In genomic region chr3:130879463-130879862, GRCm38 (mm10) we compare ENCODE assay signal across 19 mouse cellular contexts.
DNase-seq lines count a peak whose midpoint lies in the region; ATAC-seq and TF ChIP-seq lines count a peak whose summit lies in the region.
"Had no signal": no experiment of that assay in that cellular context is flagged by ENCODE, and none has a peak within 500 bp of the region (broad histone marks: within the 10 kb centered on the region; RNA-seq: fewer than 3 reads in every experiment).

No protein-coding gene starts in this region.

- H3K36me3 ChIP-seq in heart, embryonic 15.5 days = no peaks in the 10 kb centered on the region
- no peaks in the 10 kb centered on the region for H3K36me3 ChIP-seq in lung, postnatal 0 days (ENCODE audit: insufficient read depth, low read length)
- no peaks in the 10 kb centered on the region for H3K36me3 ChIP-seq in stomach, embryonic 16.5 days (ENCODE audit: control insufficient read depth, insufficient read depth, low read length)
- no peaks in the 10 kb centered on the region for H3K36me3 ChIP-seq in hindbrain, embryonic 13.5 days
- H3K36me3 ChIP-seq: hindbrain, embryonic 10.5 days; limb, embryonic 15.5 days; lung, embryonic 15.5 days had no signal

- no peak for TF ChIP-seq CTCF in lung, postnatal 0 days (IDR thresholded peaks at IDR 0.05)
- TF ChIP-seq CTCF in lung, adult 2 months (IDR thresholded peaks at IDR 0.05; ENCODE audit: insufficient read depth, low read length) = no peak

- peak overlapping the region; percentile 47 for H3K4me2 ChIP-seq in heart, embryonic 15.5 days
- H3K4me2 ChIP-seq in lung, postnatal 0 days (replicated peaks; ENCODE audit: low read depth, low read length) = no peak overlapping the region
- H3K4me2 ChIP-seq in stomach, embryonic 16.5 days (ENCODE audit: low read depth, low read length) = no peak overlapping the region
- no peak overlapping the region for H3K4me2 ChIP-seq in hindbrain, embryonic 13.5 days
- H3K4me2 ChIP-seq: limb, embryonic 15.5 days; lung, embryonic 15.5 days had no signal

- 15% methylated on average over 8 of the region's 8 CpGs for WGBS in heart, embryonic 15.5 days
- WGBS in lung, postnatal 0 days = 20% methylated on average over 8 of the region's 8 CpGs
- WGBS in lung, adult 2 months = 29% methylated on average over 8 of the region's 8 CpGs
- WGBS in stomach, embryonic 16.5 days = 26% methylated on average over 8 of the region's 8 CpGs
- 78% methylated on average over 8 of the region's 8 CpGs for WGBS in hindbrain, embryonic 13.5 days

- H3K9ac ChIP-seq in heart, embryonic 15.5 days = 0 out of 2 replicates have a peak overlapping the region, but pooled peaks have one; percentile 7
- no peak overlapping the region for H3K9ac ChIP-seq in lung, postnatal 0 days (replicated peaks; ENCODE audit: low read depth)
- H3K9ac ChIP-seq in stomach, embryonic 16.5 days (ENCODE audit: low read length) = no peak overlapping the region
- H3K9ac ChIP-seq in hindbrain, embryonic 13.5 days = no peak overlapping the region
- H3K9ac ChIP-seq: limb, embryonic 15.5 days; lung, embryonic 15.5 days had no signal

- no peaks in the 10 kb centered on the region for H3K9me3 ChIP-seq in heart, embryonic 15.5 days (replicated peaks)
- H3K9me3 ChIP-seq in lung, postnatal 0 days (ENCODE audit: low read length) = no peaks in the 10 kb centered on the region
- H3K9me3 ChIP-seq in stomach, embryonic 16.5 days (replicated peaks; ENCODE audit: control insufficient read depth, low read length) = no peaks in the 10 kb centered on the region
- H3K9me3 ChIP-seq in hindbrain, embryonic 13.5 days = no peaks in the 10 kb centered on the region
- H3K9me3 ChIP-seq: hindbrain, embryonic 10.5 days; limb, embryonic 15.5 days; lung, embryonic 15.5 days; megakaryocyte, embryonic 14.5 days had no signal

- H3K4me1 ChIP-seq in heart, embryonic 15.5 days (replicated peaks) = peaks cover 12% of the 10 kb centered on the region
- no peaks in the 10 kb centered on the region for H3K4me1 ChIP-seq in lung, postnatal 0 days (ENCODE audit: insufficient read depth, low read depth, low read length)
- 0 out of 2 replicates have a peak, but pooled peaks cover 2% of the 10 kb centered on the region for H3K4me1 ChIP-seq in lung, adult 2 months (ENCODE audit: control insufficient read depth, insufficient read depth, low read length)
- no peaks in the 10 kb centered on the region for H3K4me1 ChIP-seq in stomach, embryonic 16.5 days (ENCODE audit: control insufficient read depth, insufficient read depth, low read length)
- H3K4me1 ChIP-seq in hindbrain, embryonic 13.5 days (replicated peaks) = no peaks in the 10 kb centered on the region
- H3K4me1 ChIP-seq: limb, embryonic 15.5 days; megakaryocyte, embryonic 14.5 days had no signal

- no peaks in the 10 kb centered on the region for H3K27me3 ChIP-seq in heart, embryonic 15.5 days
- H3K27me3 ChIP-seq in lung, postnatal 0 days (replicated peaks; ENCODE audit: insufficient read depth, low read length) = no peaks in the 10 kb centered on the region
- no peaks in the 10 kb centered on the region for H3K27me3 ChIP-seq in stomach, embryonic 16.5 days (ENCODE audit: control insufficient read depth, insufficient read depth, low read length)
- no peaks in the 10 kb centered on the region for H3K27me3 ChIP-seq in hindbrain, embryonic 13.5 days
- H3K27me3 ChIP-seq: CH12.LX; limb, embryonic 15.5 days; lung, embryonic 15.5 days had no signal

- H3K27ac ChIP-seq in heart, embryonic 15.5 days = no peak overlapping the region
- no peak overlapping the region for H3K27ac ChIP-seq in lung, postnatal 0 days (ENCODE audit: low read length)
- no peak overlapping the region for H3K27ac ChIP-seq in stomach, embryonic 16.5 days (ENCODE audit: low read length)
- no peak overlapping the region for H3K27ac ChIP-seq in hindbrain, embryonic 13.5 days
- H3K27ac ChIP-seq: hindbrain, embryonic 10.5 days; limb, embryonic 15.5 days; lung, embryonic 15.5 days had no signal

- ATAC-seq in heart, embryonic 15.5 days (replicated peaks; ENCODE audit: insufficient number of reproducible peaks, insufficient read depth, low FRiP score, low read depth) = no peak
- ATAC-seq in lung, postnatal 0 days = peak; percentile 69
- ATAC-seq in stomach, embryonic 16.5 days (ENCODE audit: insufficient read depth, low FRiP score) = 0 out of 2 replicates have a peak, but pooled peaks have one; percentile 40
- ATAC-seq in hindbrain, embryonic 13.5 days (ENCODE audit: low FRiP score) = no peak
- ATAC-seq: inflammation-experienced regulatory T-cells, adult 6 months had no signal

- DNase-seq in heart, postnatal 4 days = no peak
- peak; percentile 49 for DNase-seq in lung, postnatal 0 days (ENCODE audit: low spot score)
- DNase-seq in lung, adult 2 months = no peak
- peak; percentile 72 for DNase-seq in adipocyte (ENCODE audit: low spot score)
- DNase-seq: adrenal gland, postnatal 25 days; cerebellum, adult 18-20 months; cerebellum, postnatal 36 days; layer of hippocampus, postnatal 36 days; right cerebral cortex, adult 18-20 months; thymus, postnatal 14 days had no signal

- H3K4me3 ChIP-seq in heart, embryonic 15.5 days = 0 out of 2 replicates have a peak overlapping the region, but pooled peaks have one; percentile 7
- no peak overlapping the region for H3K4me3 ChIP-seq in lung, postnatal 0 days (ENCODE audit: low read depth, low read length)
- H3K4me3 ChIP-seq in lung, adult 2 months (replicated peaks; ENCODE audit: extremely low read depth, low read depth, low read length) = no peak overlapping the region
- H3K4me3 ChIP-seq in stomach, embryonic 16.5 days (replicated peaks; ENCODE audit: low read length) = no peak overlapping the region
- H3K4me3 ChIP-seq in hindbrain, embryonic 13.5 days = no peak overlapping the region
- H3K4me3 ChIP-seq: hindbrain, embryonic 10.5 days; limb, embryonic 15.5 days; lung, embryonic 15.5 days; megakaryocyte, embryonic 14.5 days had no signal

- TF ChIP-seq EP300 in lung, postnatal 0 days (IDR thresholded peaks at IDR 0.05) = peak; percentile 42; the same call in 1 of the 2 replicates

- no peak for TF ChIP-seq POLR2A in lung, adult 2 months (IDR thresholded peaks at IDR 0.05; ENCODE audit: borderline replicate concordance, extremely low read depth, low read depth, low read length)

Comparison
In these comparisons a context has a peak if more than half of its experiments do, and no peak if none do; other contexts are left out.
1. DNase-seq: peak in lung, postnatal 0 days (single experiment) and adipocyte (single experiment); none in heart, postnatal 4 days (single experiment) and lung, adult 2 months (single experiment).
2. ATAC-seq: peak in lung, postnatal 0 days (single experiment) and stomach, embryonic 16.5 days (single experiment); none in heart, embryonic 15.5 days (single experiment) and hindbrain, embryonic 13.5 days (single experiment).